Mouse (Mus musculus): ENCODE data around the gene Psmb8. TPM values are rescaled to one million over a fixed set of nuclear protein-coding genes. Genes with fewer than 3 reads are reported as not detected.
"Not testable (repeated sequence)": the region's sequence is repeated elsewhere in the genome, so short reads cannot be mapped to it uniquely, and the experiment has no call there.

The Psmb8 gene
- polyA plus RNA-seq, 1 experiment from 2014 or later = 1.7 TPM

DNA sequence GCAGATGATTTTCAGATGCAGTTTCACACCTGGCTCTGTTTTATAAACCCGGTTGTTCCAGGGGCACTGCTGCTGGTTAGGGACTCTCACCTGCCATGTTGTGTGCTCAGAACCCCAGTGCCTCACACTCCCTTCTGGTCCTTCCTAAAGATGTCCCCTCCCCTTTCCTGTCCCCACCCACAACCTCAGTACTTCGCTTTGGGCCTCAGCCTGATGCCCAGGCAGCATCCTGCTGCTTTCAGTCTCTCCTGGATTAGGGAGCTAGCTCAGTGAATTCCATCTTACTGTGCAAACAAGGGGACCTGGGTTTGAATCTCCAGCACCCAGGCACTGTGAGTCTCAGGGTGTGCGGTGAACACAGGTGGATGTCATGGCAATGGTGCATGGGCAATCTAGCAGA, 9.9 kb downstream of the Psmb8 start:
- WGBS = 66% methylated on average over 3 of the region's 3 CpGs
- DNase-seq (ENCODE audit: low spot score) = no peak
- peaks cover 93% of the 10 kb centered on the region for H3K27me3 ChIP-seq (replicated peaks; ENCODE audit: low read depth, poor library complexity, severe bottlenecking)

DNA sequence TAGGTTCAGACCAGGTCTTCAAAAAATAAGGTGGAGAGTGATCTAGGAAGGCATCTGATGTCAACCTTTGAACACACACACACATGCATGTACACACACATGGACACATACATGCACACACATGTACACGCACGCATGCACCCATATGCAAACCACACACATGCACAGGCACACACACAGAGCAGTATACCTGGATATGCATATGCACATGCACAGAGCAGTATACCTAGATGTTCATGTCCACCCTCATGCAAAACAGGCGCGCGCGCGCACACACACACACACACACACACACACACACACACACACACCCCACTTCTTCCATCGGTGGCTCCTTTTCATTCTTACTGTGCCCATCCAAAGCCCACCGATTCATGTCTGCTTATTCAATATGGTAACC, 10.3 kb downstream of the Psmb8 start:
- no peak for DNase-seq (ENCODE audit: low spot score)
- Histone ChIP-seq H3K27ac (replicated peaks) (no peak overlapping the region), H3K27me3 (replicated peaks; ENCODE audit: low read depth, poor library complexity, severe bottlenecking) (peaks cover 94% of the 10 kb centered on the region), H3K36me3 (replicated peaks) (no peaks in the 10 kb centered on the region), H3K9me3 (peaks cover 4% of the 10 kb centered on the region; the same call in 1 of the 2 replicates), H3K4me3 (no peak overlapping the region), H3K4me1 (peaks cover 13% of the 10 kb centered on the region)
- WGBS = 90% methylated on average over 9 of the region's 9 CpGs

More for the DNA sequence above, 9.9 kb downstream of the Psmb8 start:
- Histone ChIP-seq H3K9me3 (peaks cover 4% of the 10 kb centered on the region; the same call in 1 of the 2 replicates), H3K4me1 (peaks cover 13% of the 10 kb centered on the region), H3K4me3 (no peak overlapping the region), H3K36me3 (replicated peaks) (no peaks in the 10 kb centered on the region), H3K27ac (replicated peaks) (no peak overlapping the region)

DNA sequence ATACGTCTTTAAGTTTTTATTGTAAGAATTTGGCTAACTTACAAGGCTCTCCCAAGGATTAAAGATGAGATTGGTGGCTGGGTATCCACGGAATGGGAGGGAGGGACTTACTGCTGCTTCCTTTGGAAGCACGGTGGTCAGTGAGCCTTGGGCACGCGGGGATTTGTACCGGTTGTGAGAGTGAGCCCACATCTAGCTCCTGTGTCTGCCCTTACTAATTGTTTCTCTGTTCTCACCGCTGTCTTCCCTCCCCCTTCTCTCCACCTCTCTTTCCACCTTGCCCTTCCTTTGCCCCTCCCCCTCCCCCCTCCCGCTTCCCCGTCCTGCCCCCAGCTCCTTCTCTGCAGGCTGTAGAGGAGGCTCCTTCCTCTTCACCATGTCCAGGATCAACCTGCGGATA, 10.9 kb downstream of the Psmb8 start:
- Histone ChIP-seq H3K27me3 (replicated peaks; ENCODE audit: low read depth, poor library complexity, severe bottlenecking) (peaks cover 94% of the 10 kb centered on the region), H3K27ac (replicated peaks) (no peak overlapping the region), H3K36me3 (replicated peaks) (no peaks in the 10 kb centered on the region), H3K9me3 (peaks cover 4% of the 10 kb centered on the region; the same call in 1 of the 2 replicates), H3K4me3 (no peak overlapping the region), H3K4me1 (peaks cover 13% of the 10 kb centered on the region)
- WGBS = 15% methylated on average over 10 of the region's 10 CpGs
- no peak for DNase-seq (ENCODE audit: low spot score)

DNA sequence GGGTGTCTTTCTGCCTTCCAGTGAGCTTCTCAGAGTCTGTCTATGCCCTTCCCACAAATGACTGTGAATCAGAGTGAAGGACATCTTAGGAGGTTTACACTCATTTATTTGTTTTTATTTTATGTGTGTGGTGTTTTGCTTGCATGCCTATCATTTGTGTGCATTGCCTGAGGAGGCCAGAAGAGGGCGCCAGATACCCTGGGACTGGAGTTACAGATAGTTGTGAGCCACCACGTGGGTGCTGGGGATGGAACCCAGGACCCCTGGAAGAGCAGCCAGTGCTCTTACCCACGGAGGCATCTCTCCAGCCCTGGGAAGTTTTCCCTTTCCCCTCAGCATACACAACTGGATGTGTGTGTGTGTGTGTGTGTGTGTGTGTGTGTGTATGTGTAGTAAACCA, 12.2 kb downstream of the Psmb8 start:
- no peak for DNase-seq (ENCODE audit: low spot score)
- Histone ChIP-seq H3K4me3 (no peak overlapping the region), H3K36me3 (replicated peaks) (no peaks in the 10 kb centered on the region), H3K4me1 (peaks cover 11% of the 10 kb centered on the region), H3K9me3 (peaks cover 4% of the 10 kb centered on the region; the same call in 1 of the 2 replicates), H3K27ac (replicated peaks) (no peak overlapping the region), H3K27me3 (replicated peaks; ENCODE audit: low read depth, poor library complexity, severe bottlenecking) (peaks cover 95% of the 10 kb centered on the region)
- WGBS = 45% methylated on average over 3 of the region's 3 CpGs

DNA sequence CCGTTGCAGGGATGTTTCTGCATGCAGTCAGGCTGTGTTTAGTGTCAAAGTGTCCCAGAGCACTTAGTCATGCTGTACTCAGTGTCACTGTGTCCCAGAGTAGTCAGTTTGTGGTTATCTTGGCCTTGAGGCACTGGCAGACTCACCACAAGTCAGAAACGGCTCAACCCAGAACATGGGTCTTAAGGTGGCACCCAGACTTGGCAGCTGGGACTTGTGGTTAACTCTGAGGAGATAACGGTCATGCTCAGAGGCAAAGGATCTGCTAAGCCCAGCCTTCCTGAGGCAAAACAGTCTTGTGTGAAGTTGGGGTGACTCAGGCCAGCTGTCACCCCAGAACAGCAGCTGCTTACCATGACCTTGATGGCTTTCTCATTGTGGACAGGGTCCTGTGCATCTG, 13.1 kb downstream of the Psmb8 start:
- DNase-seq (ENCODE audit: low spot score) = no peak
- peaks cover 4% of the 10 kb centered on the region for H3K4me1 ChIP-seq
- H3K27me3 ChIP-seq (replicated peaks; ENCODE audit: low read depth, poor library complexity, severe bottlenecking) = peaks cover 95% of the 10 kb centered on the region
- H3K36me3 ChIP-seq (replicated peaks) = no peaks in the 10 kb centered on the region
- H3K4me3 ChIP-seq = no peak overlapping the region
- H3K9me3 ChIP-seq = peaks cover 4% of the 10 kb centered on the region; the same call in 1 of the 2 replicates
- H3K27ac ChIP-seq (replicated peaks) = no peak overlapping the region
- 72% methylated on average over 3 of the region's 3 CpGs for WGBS

DNA sequence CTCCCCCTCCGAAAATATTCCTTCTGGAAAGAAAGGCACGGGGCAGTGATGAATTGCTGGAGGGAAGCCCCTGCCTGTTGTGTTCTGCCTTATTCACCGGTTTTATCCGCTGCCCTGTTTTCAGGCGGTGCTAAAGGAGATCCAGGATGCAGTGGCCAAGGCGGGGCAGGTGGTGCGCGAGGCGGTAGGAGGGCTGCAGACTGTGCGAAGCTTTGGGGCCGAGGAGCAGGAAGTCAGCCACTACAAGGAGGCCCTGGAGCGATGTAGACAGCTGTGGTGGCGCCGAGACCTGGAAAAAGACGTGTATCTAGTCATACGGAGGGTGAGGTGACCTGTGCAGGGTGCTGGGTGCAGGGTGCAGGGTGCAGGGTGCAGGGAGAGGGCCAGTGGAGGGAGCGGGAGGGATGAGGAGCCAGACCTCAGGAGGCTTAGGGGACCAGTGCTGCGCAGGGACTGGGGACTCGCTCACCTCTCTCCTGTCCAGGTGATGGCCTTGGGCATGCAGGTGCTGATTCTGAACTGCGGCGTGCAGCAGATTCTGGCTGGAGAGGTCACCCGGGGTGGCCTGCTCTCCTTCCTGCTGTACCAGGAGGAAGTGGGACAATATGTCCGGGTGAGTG, 14.3 kb downstream of the Psmb8 start:
- no peak overlapping the region for H3K27ac ChIP-seq (replicated peaks)
- peaks cover 86% of the 10 kb centered on the region for H3K27me3 ChIP-seq (replicated peaks; ENCODE audit: low read depth, poor library complexity, severe bottlenecking)
- WGBS = 16% methylated on average over 23 of the region's 23 CpGs

DNA sequence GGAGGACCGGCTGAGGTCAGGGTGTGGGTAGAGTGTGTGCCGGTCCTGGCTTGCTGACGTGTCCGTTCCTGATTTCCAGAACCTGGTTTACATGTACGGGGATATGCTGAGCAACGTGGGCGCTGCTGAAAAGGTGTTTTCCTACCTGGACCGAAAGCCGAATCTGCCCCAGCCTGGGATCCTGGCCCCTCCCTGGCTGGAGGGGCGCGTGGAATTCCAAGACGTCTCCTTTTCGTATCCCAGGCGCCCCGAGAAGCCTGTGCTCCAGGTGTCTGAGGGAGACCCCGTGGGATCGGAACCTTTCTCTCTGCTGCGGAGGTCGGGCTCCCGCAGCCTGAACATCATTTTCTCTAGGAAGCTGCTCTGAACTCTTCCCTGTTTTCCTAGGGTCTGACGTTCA, 16.4 kb downstream of the Psmb8 start:
- Histone ChIP-seq H3K36me3 (replicated peaks) (no peaks in the 10 kb centered on the region), H3K27me3 (replicated peaks; ENCODE audit: low read depth, poor library complexity, severe bottlenecking) (peaks cover 69% of the 10 kb centered on the region), H3K4me1 (peaks cover 4% of the 10 kb centered on the region), H3K9me3 (peaks cover 8% of the 10 kb centered on the region; the same call in 1 of the 2 replicates), H3K27ac (replicated peaks) (no peak overlapping the region), H3K4me3 (peak overlapping the region; percentile 23; the same call in 1 of the 2 replicates)
- WGBS = 53% methylated on average over 21 of the region's 21 CpGs
- no peak for DNase-seq (ENCODE audit: low spot score)

More for the DNA sequence above, 14.3 kb downstream of the Psmb8 start:
- Histone ChIP-seq H3K4me3 (no peak overlapping the region), H3K36me3 (replicated peaks) (no peaks in the 10 kb centered on the region), H3K4me1 (peaks cover 4% of the 10 kb centered on the region), H3K9me3 (peaks cover 4% of the 10 kb centered on the region; the same call in 1 of the 2 replicates)
- no peak for DNase-seq (ENCODE audit: low spot score)

DNA sequence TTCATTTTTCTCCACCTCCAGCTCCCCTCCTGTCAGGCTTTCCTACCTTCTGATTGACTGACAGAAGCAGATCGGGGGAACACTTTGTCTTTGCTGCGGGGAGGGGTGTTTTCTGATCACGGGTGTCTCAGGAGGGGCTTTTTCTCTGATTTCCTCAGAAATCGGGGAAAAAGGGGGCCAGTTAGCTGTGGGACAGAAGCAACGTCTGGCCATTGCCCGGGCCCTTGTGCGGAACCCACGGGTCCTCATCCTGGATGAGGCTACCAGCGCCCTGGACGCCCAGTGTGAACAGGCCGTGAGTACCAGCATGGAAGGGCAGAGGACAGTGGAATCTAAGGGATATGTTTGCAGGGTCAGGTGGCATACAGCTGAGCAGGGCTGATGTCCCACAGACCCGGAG, 17.7 kb downstream of the Psmb8 start:
- no peak for DNase-seq (ENCODE audit: low spot score)
- Histone ChIP-seq H3K36me3 (replicated peaks) (no peaks in the 10 kb centered on the region), H3K9me3 (peaks cover 6% of the 10 kb centered on the region; the same call in 1 of the 2 replicates), H3K4me1 (peaks cover 4% of the 10 kb centered on the region), H3K4me3 (no peak overlapping the region), H3K27me3 (replicated peaks; ENCODE audit: low read depth, poor library complexity, severe bottlenecking) (peaks cover 58% of the 10 kb centered on the region), H3K27ac (replicated peaks) (no peak overlapping the region)
- WGBS = 84% methylated on average over 12 of the region's 12 CpGs

DNA sequence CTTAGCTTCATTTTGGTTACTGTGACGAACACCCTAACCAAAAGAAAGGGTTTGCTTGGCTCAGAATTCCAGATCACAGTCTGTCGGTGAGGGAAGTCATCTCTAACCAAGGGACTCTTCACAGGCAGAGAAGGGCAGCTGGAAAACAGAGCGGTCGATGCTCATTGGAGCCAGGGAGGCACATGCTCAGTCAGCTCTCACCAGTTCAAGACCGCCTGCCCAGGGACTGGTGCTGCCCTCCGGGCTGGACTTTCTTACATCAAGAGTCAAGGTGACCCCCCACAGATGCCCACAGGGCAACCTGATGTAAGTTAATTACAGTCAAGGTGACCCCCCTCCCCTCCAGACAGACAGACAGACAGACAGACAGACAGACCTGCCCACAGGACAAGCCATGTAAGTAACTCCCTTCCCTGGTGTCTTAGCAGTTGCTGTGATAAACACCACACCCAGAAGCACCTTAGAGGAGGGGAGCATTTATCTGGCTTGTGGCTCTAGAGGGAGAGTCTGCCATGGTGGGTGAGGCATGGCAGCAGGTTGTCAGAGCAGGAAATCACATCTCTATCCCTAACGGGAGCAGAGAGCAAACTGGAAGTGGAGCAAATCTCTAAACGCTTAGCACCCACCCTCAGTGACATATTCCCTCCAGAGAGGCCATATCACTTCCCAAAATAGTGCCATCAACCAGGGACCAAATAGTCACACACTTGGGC, 19.9 kb downstream of the Psmb8 start:
- Histone ChIP-seq H3K36me3 (replicated peaks) (no peaks in the 10 kb centered on the region), H3K9me3 (peaks cover 6% of the 10 kb centered on the region; the same call in 1 of the 2 replicates), H3K4me3 (no peak overlapping the region), H3K27ac (replicated peaks) (no peak overlapping the region), H3K4me1 (no peaks in the 10 kb centered on the region), H3K27me3 (replicated peaks; ENCODE audit: low read depth, poor library complexity, severe bottlenecking) (peaks cover 36% of the 10 kb centered on the region)
- WGBS = 91% methylated on average over 8 of the region's 8 CpGs
- DNase-seq (ENCODE audit: low spot score) = no peak

DNA sequence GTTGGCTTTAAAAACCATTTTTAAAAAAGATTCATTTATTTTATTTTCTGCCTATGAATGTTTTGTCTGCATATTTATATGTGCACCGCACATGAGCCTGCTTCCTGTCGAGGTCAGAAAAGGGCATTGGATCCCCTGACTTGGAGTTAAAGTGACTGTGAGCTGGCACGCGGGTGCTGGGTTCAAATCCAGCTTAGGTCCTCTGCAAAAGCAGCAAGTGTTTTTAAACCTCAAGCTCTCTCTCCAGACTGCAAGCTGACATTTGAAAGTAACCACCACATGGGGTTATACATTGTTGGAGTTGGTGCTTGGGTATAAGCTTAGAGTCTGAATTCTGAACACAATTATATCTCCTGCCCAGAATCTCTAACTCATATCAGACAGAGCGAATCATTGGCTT, 20.5 kb downstream of the Psmb8 start:
- no peak overlapping the region for H3K27ac ChIP-seq (replicated peaks)
- no peak for DNase-seq (ENCODE audit: low spot score)
- no peak overlapping the region for H3K4me3 ChIP-seq
- H3K9me3 ChIP-seq = peaks cover 6% of the 10 kb centered on the region; the same call in 1 of the 2 replicates
- 90% methylated on average over 5 of the region's 5 CpGs for WGBS
- H3K36me3 ChIP-seq (replicated peaks) = no peaks in the 10 kb centered on the region
- peaks cover 30% of the 10 kb centered on the region for H3K27me3 ChIP-seq (replicated peaks; ENCODE audit: low read depth, poor library complexity, severe bottlenecking)
- H3K4me1 ChIP-seq = no peaks in the 10 kb centered on the region

DNA sequence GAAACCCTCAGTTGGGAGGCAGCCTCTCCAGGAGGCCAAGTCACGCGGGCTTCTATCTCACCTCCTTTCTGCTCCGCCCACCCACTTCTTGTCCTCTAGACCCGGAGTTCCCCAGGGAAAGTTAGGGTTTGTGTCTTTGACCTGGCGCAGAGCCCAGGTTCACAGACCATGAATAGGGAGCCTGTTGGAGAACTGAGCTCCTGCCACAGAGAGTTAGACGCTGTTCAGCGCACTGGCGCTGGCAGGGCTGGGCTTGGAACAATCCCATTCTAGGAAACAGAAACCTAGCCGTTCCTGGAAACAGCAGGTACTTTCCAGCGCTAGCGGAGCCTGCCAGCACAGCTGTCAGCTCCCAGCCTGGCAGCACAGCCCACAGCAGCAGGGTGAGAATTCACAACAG, 21.2 kb downstream of the Psmb8 start:
- 90% methylated on average over 11 of the region's 11 CpGs for WGBS
- H3K4me3 ChIP-seq = no peak overlapping the region
- peaks cover 23% of the 10 kb centered on the region for H3K27me3 ChIP-seq (replicated peaks; ENCODE audit: low read depth, poor library complexity, severe bottlenecking)
- peaks cover 6% of the 10 kb centered on the region; the same call in 1 of the 2 replicates for H3K9me3 ChIP-seq
- H3K36me3 ChIP-seq (replicated peaks) = no peaks in the 10 kb centered on the region
- DNase-seq (ENCODE audit: low spot score) = no peak
- no peaks in the 10 kb centered on the region for H3K4me1 ChIP-seq
- H3K27ac ChIP-seq (replicated peaks) = no peak overlapping the region

DNA sequence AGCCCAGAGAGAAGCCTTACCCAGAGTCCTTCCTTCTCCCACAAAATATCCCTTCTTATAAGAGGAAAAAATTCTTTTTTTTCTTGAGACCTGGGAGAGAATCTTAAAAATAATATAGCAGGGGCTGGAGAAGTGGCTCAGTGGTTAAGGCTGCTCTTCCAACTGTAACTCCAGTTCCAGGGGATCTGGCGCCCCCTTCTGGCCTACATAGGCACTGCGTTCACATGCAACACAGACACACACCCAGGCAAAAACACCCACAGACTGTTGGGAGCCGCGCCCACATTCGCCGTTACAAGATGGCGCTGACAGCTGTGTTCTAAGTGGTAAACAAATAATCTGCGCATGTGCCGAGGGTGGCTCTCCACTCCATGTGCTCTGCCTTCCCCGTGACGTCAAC, 21.6 kb downstream of the Psmb8 start:
- not testable (repeated sequence) for H3K4me1 ChIP-seq; H3K4me3 ChIP-seq; H3K36me3 ChIP-seq (replicated peaks); DNase-seq (ENCODE audit: low spot score); H3K9me3 ChIP-seq; H3K27ac ChIP-seq (replicated peaks)
- WGBS = 89% methylated on average over 9 of the region's 11 CpGs
- H3K27me3 ChIP-seq (replicated peaks; ENCODE audit: low read depth, poor library complexity, severe bottlenecking) = peaks cover 19% of the 10 kb centered on the region

DNA sequence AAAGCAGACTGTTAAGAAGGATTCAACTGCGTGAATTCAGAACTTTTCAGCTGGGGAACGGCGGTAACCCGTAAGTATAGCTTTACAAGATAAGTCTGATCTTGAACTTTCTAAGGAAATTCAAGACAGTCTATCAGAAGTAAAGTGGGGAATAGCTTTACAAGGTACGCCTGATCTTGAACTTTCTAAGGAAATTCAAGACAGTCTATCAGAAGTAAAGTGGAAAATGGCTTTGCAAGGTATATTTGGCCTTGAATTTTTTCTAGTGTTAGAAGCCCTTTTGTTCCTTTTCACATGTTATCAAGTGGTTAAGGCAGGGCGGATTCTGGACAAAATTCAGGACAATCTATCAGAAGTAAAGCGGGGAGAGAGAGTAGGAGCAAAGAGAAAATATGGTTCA, 22.3 kb downstream of the Psmb8 start:
- not testable (repeated sequence) for H3K27ac ChIP-seq (replicated peaks); H3K4me3 ChIP-seq; H3K9me3 ChIP-seq; H3K36me3 ChIP-seq (replicated peaks); H3K4me1 ChIP-seq; DNase-seq (ENCODE audit: low spot score)
- WGBS = 93% methylated on average over 3 of the region's 7 CpGs
- H3K27me3 ChIP-seq (replicated peaks; ENCODE audit: low read depth, poor library complexity, severe bottlenecking) = peaks cover 12% of the 10 kb centered on the region
